Mouse (Mus musculus) mesoderm, embryonic 11.5 days (tissue): ENCODE results near the gene Unc5cl.
A peak's percentile ranks its signal among the peaks of the same experiment; 100 is the strongest.

Source experiments
- DNase-seq: peaks from one replicate; pipeline ENCODE4 v3.0.0-alpha.2; 2012; ENCODE audit warnings: low read depth, low spot score

Gene Unc5cl

GRCm38 (mm10) chr17:48432158-48432980 lies 22.3 kb upstream of the Unc5cl start, which contains the start of gene Apobec2:
Gene Apobec2 (minus strand): TSS chr17:48432930.
- no peak for DNase-seq

DNA sequence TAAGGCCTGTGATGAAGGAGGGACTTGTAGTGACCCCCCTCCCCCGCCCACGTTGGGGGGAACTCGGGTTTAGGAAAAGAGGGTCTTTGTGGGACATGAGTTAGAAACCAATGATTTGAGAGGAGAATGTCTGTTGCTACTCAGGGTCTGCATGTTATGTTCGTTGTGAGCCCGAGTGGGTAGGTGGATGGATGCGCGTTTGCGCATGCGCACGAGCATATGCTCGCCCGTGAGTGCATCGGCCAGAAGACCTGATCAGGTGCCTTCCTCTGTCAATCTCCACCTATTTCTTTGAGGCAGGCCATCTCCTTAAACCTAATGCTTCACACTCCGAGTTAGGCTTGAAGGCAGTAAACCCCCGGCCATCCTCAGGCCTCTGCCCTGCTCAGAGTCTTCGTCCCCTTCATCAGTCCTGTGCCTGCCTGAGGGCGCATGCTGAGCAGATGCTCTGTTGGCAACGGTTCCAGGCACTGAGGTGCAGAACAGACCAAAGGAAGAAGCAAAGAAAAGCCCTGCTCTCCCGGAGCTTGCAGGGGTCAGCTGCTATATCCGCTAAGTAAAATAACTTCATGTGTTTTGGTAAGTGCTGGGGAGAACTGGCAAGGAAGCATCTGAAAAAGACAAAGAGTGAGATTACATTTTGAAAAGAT lies 21.6 kb upstream of the Unc5cl start:
- DNase-seq: no peak

- DNase-seq: no peak
Measured at GRCm38 (mm10) chr17:48433689-48434330, 20.9 kb upstream of the Unc5cl start.

DNA sequence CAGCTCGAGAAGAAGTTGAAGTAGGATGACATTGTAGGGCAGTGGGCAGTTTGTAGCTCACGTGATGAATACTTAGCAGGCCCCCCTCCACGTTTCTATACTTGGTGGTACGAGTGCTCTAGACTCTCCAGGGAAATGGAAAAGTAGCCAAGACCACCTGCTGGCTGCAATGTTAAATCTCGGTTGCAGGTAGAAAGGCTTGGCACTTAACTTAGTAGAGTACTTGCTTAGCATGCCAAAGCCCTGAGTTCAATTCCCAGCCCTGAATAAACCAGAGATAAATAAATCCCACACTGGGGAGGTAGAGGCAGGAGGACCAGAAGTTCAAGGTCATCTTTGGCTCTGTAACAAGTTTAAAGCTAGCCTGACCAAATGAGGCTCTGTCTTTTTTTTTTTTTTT lies 20.2 kb upstream of the Unc5cl start:
- no peak for DNase-seq

DNA sequence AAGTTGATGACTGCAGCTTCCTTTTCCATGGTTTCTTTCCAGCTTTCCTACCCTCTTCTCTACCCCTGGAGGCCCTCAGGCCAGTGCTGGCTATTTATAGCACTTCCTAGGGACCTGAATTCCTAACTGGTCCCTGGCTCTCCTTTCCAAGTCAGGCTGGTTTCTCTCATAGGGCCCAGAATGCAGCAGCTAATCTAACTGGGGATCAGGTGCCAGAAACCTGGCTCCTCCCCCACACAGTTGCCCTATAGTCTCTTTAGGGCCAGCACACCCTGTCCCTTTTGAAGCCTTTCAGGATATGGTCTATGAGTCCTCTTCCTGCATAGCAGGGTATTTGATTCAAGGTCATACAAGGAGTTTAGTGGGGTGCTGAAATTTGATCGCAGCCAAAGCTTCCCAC lies 18.2 kb upstream of the Unc5cl start:
- no peak for DNase-seq

GRCm38 (mm10) chr17:48437421-48437911 lies 17.2 kb upstream of the Unc5cl start:
- peak; percentile 84 for DNase-seq

GRCm38 (mm10) chr17:48442745-48443457 lies 11.8 kb upstream of the Unc5cl start:
- DNase-seq: no peak

DNA sequence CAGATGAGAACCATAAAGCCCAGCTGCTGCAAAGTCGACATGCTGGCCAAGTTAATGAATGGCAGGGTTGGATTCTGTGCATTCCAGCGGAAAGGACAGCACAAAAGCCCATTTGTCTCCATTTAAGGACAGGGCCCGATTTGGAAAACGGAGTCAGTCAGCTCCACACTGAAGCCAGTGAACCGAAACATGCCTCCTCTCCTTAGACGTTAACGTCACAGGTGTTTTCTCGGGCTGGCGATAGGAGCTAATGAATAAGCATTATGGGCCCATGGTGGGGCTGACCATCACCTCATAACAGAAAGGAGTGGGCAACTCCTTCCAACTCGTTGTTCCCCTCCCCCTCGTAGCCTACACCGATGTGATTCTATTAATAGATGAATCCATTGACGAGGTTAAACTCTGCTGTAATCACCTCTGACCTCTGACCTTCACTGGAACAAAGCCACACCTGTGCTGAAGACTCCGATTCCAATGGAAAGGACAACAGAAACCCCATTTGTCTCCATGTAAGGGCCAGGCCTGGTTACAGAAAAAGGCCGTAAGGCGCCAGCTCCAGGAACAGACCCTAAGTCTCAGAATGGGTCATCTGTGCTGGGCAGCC lies 11.1 kb upstream of the Unc5cl start:
- no peak for DNase-seq

- no peak for DNase-seq
Measured at GRCm38 (mm10) chr17:48447675-48448074, 7.0 kb upstream of the Unc5cl start.

- no peak for DNase-seq
Measured at GRCm38 (mm10) chr17:48450666-48451352, 3.9 kb upstream of the Unc5cl start.

GRCm38 (mm10) chr17:48451353-48451675 lies 3.4 kb upstream of the Unc5cl start, which contains the start of gene Tspo2:
Gene Tspo2 (minus strand): TSS chr17:48451522.
- DNase-seq: no peak

DNA sequence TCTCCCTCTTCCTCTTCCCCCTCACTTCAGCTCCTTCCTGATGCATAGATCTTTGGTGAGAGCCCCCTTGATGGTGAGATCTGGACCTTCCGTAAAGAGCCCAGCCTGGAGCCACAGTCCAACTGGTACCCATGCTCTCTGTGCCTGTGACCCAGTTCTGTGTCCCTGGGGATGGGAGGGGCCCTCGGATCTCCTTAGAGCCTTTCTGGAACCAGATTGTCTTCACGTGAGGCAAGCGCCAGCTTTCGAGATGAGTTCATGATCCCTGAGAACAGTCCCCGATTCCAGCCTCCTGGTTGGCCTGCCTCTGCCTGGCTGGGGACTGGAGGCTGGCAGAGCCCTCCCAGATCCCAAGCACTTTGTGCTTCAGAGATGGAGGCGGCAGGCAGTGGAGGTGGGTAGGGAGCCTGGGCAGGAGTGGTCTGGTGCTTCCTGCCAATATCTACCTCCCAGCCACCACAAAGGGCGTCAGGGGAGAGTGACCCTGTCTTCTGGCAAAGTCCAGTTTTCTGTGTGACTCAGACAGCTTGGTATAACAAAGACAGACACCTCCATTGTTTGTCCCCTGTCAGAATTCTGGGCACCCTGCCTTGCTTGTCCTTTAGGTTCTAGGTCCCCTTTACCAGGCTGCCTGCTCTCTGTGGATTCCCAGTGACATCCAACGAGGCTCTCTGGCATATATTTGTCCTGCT lies 2.8 kb upstream of the Unc5cl start:
- DNase-seq: no peak

DNA sequence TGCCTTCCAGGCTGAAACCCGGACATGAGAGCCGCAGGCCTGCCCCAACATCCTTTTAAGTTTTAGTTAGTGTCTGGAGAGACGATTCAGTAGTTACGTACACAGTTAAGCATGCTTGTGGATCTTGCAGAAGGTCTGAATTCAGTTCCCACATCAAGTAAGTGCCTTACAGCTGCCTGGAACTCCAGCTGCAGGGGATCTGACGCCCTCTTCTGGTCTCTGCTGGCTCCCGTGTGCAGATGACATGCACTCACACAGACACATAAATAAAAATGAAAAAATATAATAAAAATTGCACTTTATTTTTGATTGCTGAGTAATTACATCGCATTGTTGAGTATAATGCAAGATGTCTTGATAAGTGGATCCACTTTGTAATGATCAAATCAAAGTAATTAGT lies 1.2 kb upstream of the Unc5cl start:
- no peak for DNase-seq

DNA sequence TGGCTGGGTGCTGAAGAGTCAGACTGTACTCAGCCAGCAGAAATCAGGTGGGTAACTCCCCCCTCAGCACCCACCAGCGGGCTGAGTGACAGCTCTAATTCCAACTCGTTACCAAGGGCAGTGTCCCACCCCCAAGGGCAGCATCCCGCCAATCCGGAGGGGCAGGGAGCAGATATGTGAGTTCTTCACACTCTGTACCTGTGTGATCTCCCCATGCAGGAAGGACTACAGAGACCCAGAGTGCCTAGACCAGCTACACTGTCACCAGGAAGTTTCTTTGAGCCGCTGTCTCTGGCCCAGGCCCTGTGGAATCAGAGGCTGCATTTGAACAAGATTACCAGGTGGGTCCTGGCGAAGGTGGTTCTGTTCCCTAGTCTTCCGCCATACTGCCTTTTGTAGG lies 511 bp upstream of the Unc5cl start:
- DNase-seq: no peak

DNA sequence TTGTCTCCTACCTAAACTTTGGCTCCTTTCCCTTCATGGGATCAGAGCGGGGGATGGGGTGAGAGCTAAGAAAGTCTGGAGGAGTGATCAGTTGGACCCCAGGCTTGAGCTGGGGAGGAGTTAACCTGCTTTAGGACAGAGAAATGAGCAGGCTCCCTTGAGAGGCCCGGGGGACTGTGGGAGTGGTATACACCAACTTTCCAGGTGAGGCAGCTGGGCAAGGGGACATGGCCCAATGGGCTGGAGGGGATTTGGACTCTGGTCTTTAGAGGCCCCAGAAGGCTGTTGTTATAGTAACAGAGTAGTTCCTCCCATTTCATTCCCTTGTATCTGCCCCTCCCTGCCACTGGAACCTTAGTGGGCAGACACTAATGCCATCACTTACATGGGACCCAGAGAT lies 1.3 kb downstream of the Unc5cl start:
- no peak for DNase-seq

DNA sequence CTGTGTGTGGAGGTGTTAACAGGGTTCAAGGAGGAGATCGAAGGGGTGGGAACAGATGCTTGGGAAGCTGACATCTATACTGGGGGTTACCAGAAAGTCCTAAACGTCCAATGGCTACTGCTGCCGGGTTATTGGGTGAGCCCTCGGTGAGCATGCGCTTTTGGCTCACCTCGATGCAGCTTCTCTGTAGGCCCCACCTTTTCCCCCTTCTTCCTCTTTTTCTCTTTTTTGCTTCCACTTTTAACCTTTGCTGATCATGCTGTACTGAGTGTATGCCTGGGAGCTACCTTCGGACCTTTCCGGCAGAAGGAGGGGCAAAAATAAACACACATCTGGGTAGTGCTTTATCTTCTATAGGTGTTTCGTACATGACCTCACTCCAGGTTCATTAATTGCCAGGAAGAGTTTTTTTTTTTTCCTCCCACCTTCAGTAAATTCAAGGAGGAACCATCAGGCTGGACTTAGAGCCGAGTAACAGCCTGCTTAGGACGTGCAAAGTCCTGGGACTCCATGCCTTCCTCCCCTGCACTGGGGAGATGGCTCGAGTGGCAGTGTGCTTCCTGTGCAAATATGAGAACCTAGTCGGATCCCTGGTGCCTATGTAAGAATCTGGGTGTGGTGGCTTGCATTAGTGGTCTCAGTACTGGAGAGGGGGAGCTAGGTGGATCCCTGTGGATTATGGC lies 3.4 kb downstream of the Unc5cl start:
- no peak for DNase-seq

GRCm38 (mm10) chr17:48462096-48462495 lies 7.4 kb downstream of the Unc5cl start:
- no peak for DNase-seq

GRCm38 (mm10) chr17:48463391-48463790 lies 8.7 kb downstream of the Unc5cl start:
- DNase-seq: no peak

- no peak for DNase-seq
Measured at GRCm38 (mm10) chr17:48466769-48467394, 12.2 kb downstream of the Unc5cl start.
